Mouse (Mus musculus) B cell, adult 62 days (primary cell): ENCODE data around the gene Clic1. TPM values are rescaled to one million over a fixed set of nuclear protein-coding genes. Genes with fewer than 3 reads are reported as not detected.

Experiments
- total RNA-seq: library from RNA; stranded (reverse); gene quantifications from 4 replicates; pipeline ENCODE4 v1.2.4, GENCODE M21; 2023

Clic1 gene
- total RNA-seq, 1 experiment from 2014 or later, result 195 TPM

Other genes with a start within 250 kb of the Clic1 start
- not detected in 4 replicates for gene Cyp21a1, start 245.4 kb upstream of the Clic1 start, total RNA-seq
- 70.2 to 78.8 TPM (median 74.6 TPM) in 4 replicates for gene Stk19, start 213.0 kb upstream of the Clic1 start, total RNA-seq
- 83.3 to 87.2 TPM (median 86.2 TPM) in 4 replicates for gene Dxo, start 212.9 kb upstream of the Clic1 start, total RNA-seq
- 99.2 to 119 TPM (median 104 TPM) in 4 replicates for gene Skiv2l, start 199.8 kb upstream of the Clic1 start, total RNA-seq
- gene Nelfe, start 199.6 kb upstream of the Clic1 start, total RNA-seq, result 31.6 to 38.4 TPM (median 32.6 TPM) in 4 replicates
- 0.60 TPM in 1 of 4 replicates, not detected in the others for gene Cfb, start 187.4 kb upstream of the Clic1 start, total RNA-seq
- 11.5 to 12.8 TPM (median 11.9 TPM) in 4 replicates for gene Zbtb12, start 170.5 kb upstream of the Clic1 start, total RNA-seq
- gene Gm20547, start 167.9 kb upstream of the Clic1 start, total RNA-seq, result not detected in 4 replicates
- gene C2, start 151.7 kb upstream of the Clic1 start, total RNA-seq, result 1.6 to 3.1 TPM (median 3.1 TPM) in 4 replicates
- 145 to 166 TPM (median 150 TPM) in 4 replicates for gene Ehmt2, start 151.5 kb upstream of the Clic1 start, total RNA-seq
- not detected in 4 replicates for gene Slc44a4, start 135.5 kb upstream of the Clic1 start, total RNA-seq
- gene Neu1, start 118.7 kb upstream of the Clic1 start, total RNA-seq, result 91.5 to 104 TPM (median 98.0 TPM) in 4 replicates
- gene Hspa1b, start 90.7 kb upstream of the Clic1 start, total RNA-seq, result 143 to 677 TPM (median 225 TPM) in 4 replicates
- 1.1 TPM in 1 of 4 replicates, not detected in the others for gene Gm20481, start 80.1 kb upstream of the Clic1 start, total RNA-seq
- 69.3 to 362 TPM (median 119 TPM) in 4 replicates for gene Hspa1a, start 77.8 kb upstream of the Clic1 start, total RNA-seq
- 0.24 to 0.40 TPM in 2 of 4 replicates, not detected in the others for gene Hspa1l, start 77.3 kb upstream of the Clic1 start, total RNA-seq
- 27.8 to 35.0 TPM (median 28.9 TPM) in 4 replicates for gene Lsm2, start 68.1 kb upstream of the Clic1 start, total RNA-seq
- 237 to 278 TPM (median 258 TPM) in 4 replicates for gene Vars, start 49.0 kb upstream of the Clic1 start, total RNA-seq
- gene Vwa7, start 33.4 kb upstream of the Clic1 start, total RNA-seq, result 0.28 to 0.52 TPM (median 0.30 TPM) in 4 replicates
- gene Sapcd1, start 21.9 kb upstream of the Clic1 start, total RNA-seq, result 3.0 to 6.4 TPM (median 4.1 TPM) in 4 replicates
- 8.7 to 15.9 TPM (median 11.2 TPM) in 4 replicates for gene Msh5, start 3.2 kb upstream of the Clic1 start, total RNA-seq
- gene Ddah2, start 9.1 kb downstream of the Clic1 start, total RNA-seq, result 2.2 to 6.0 TPM (median 4.3 TPM) in 4 replicates
- gene Ly6g6c, start 15.4 kb downstream of the Clic1 start, total RNA-seq, result not detected in 4 replicates
- gene Mpig6b, start 16.2 kb downstream of the Clic1 start, total RNA-seq, result not detected in 4 replicates
- not detected in 4 replicates for gene Ly6g6e, start 26.9 kb downstream of the Clic1 start, total RNA-seq
- not detected in 4 replicates for gene Ly6g6d, start 28.1 kb downstream of the Clic1 start, total RNA-seq
- not detected in 4 replicates for gene Ly6g6f, start 35.6 kb downstream of the Clic1 start, total RNA-seq
- gene Abhd16a, start 39.3 kb downstream of the Clic1 start, total RNA-seq, result 72.8 to 85.6 TPM (median 76.5 TPM) in 4 replicates
- not detected in 4 replicates for gene Ly6g5c, start 58.3 kb downstream of the Clic1 start, total RNA-seq
- gene Ly6g5b, start 65.5 kb downstream of the Clic1 start, total RNA-seq, result 0.66 to 1.6 TPM (median 1.3 TPM) in 4 replicates
- 19.6 to 24.1 TPM (median 22.1 TPM) in 4 replicates for gene Gpank1, start 71.5 kb downstream of the Clic1 start, total RNA-seq
- 114 to 130 TPM (median 122 TPM) in 4 replicates for gene Csnk2b, start 72.1 kb downstream of the Clic1 start, total RNA-seq
- 12.0 to 17.1 TPM (median 14.5 TPM) in 4 replicates for gene D17H6S53E, start 76.4 kb downstream of the Clic1 start, total RNA-seq
- 1.2 to 1.6 TPM in 2 of 4 replicates, not detected in the others for gene Apom, start 82.1 kb downstream of the Clic1 start, total RNA-seq
- 465 to 496 TPM (median 476 TPM) in 4 replicates for gene Bag6, start 85.2 kb downstream of the Clic1 start, total RNA-seq
- gene Prrc2a, start 114.9 kb downstream of the Clic1 start, total RNA-seq, result 337 to 364 TPM (median 345 TPM) in 4 replicates
- 2.7 to 6.9 TPM (median 4.0 TPM) in 4 replicates for gene Aif1, start 126.1 kb downstream of the Clic1 start, total RNA-seq
- gene Lst1, start 138.5 kb downstream of the Clic1 start, total RNA-seq, result 33.5 to 53.9 TPM (median 46.9 TPM) in 4 replicates
- 591 to 612 TPM (median 606 TPM) in 4 replicates for gene Ltb, start 144.5 kb downstream of the Clic1 start, total RNA-seq
- gene Tnf, start 152.0 kb downstream of the Clic1 start, total RNA-seq, result 9.1 to 13.6 TPM (median 11.4 TPM) in 4 replicates
- gene Lta, start 155.4 kb downstream of the Clic1 start, total RNA-seq, result 39.2 to 45.1 TPM (median 41.7 TPM) in 4 replicates
- not detected in 4 replicates for gene Gm16181, start 170.9 kb downstream of the Clic1 start, total RNA-seq
- 1.7 to 4.6 TPM (median 2.7 TPM) in 4 replicates for gene Atp6v1g2, start 183.7 kb downstream of the Clic1 start, total RNA-seq
- gene Nfkbil1, start 185.8 kb downstream of the Clic1 start, total RNA-seq, result 11.2 to 14.6 TPM (median 13.4 TPM) in 4 replicates
- 399 to 443 TPM (median 429 TPM) in 4 replicates for gene Ddx39b, start 191.8 kb downstream of the Clic1 start, total RNA-seq
- gene H2-D1, start 212.8 kb downstream of the Clic1 start, total RNA-seq, result 1,754 to 1,882 TPM (median 1,817 TPM) in 4 replicates